Mouse (Mus musculus): ENCODE measurements around the gene Dap.

DNA sequence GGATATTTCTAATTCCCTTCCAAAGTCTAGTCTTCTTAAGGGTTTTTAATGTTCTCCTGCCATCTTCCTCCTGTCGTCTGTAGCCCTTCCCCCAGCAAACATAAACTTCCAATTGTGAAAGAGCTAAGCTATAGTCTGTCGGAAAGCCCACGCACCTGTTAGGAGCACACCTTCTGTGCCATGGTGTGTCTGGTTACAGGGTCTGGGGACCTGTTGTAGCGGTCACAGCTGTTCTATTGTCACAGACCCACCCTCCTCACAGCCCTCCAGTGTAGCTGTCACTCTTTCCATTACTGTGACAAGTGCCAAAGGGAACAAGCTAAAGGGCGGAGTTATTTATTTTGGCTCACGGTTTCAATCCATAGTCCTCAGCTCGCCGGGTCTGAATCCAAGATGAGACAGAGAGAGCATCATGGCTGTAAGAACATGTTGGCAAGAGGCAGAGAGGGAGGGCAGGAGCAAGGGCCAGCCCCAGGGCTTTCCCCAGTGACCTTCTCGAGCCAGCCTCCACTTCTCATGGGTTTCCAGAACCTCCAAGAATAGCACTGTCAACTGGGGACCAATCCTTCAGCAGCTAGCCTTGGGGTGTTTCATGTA lies 30.9 kb downstream of the Dap start:
- TF ChIP-seq CTCF (IDR thresholded peaks at IDR 0.05; ENCODE audit: low read depth, low read length) (no peak), POLR2AphosphoS5 (IDR thresholded peaks at IDR 0.05; ENCODE audit: insufficient replicate concordance, low read depth, low read length) (no peak)
